Mouse (Mus musculus): ENCODE measurements around the gene Spata19. TPM values are rescaled to one million over a fixed set of nuclear protein-coding genes. Genes with fewer than 3 reads are reported as not detected.

Gene Spata19
- polyA plus RNA-seq, 1 experiment from 2014 or later = not detected

DNA sequence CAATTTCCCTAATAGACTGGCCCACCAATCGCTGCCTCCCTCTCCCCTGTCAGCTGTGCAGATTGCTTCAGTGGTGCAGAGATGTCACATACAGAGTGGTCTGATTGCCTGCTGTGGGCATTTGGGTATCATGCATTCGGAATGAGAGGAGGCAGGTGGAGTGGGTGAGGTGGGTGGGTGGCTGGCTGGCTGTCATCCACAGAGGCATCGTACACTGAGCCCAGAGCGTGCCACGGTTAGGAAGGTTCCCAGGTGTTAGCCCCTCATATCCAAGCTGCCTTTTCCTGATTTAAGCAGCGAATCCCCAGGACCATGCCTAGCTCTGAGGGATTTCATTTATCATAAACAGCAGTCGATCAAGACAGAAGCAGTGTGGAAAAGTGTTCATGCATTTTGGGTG lies 36.7 kb downstream of the Spata19 start:
- H3K4me2 ChIP-seq = no peak overlapping the region
- H3K9me3 ChIP-seq (replicated peaks) = no peaks in the 10 kb centered on the region
- peaks cover 18% of the 10 kb centered on the region for H3K4me1 ChIP-seq
- WGBS = 75% methylated on average over 7 of the region's 7 CpGs
- no peak for ATAC-seq (ENCODE audit: low FRiP score)
- H3K9ac ChIP-seq (replicated peaks) = no peak overlapping the region
- no peak overlapping the region for H3K27ac ChIP-seq (replicated peaks)
- H3K4me3 ChIP-seq (replicated peaks) = no peak overlapping the region
- 0 out of 2 replicates have a peak, but pooled peaks cover 2% of the 10 kb centered on the region for H3K27me3 ChIP-seq (replicated peaks)
- H3K36me3 ChIP-seq = no peaks in the 10 kb centered on the region

DNA sequence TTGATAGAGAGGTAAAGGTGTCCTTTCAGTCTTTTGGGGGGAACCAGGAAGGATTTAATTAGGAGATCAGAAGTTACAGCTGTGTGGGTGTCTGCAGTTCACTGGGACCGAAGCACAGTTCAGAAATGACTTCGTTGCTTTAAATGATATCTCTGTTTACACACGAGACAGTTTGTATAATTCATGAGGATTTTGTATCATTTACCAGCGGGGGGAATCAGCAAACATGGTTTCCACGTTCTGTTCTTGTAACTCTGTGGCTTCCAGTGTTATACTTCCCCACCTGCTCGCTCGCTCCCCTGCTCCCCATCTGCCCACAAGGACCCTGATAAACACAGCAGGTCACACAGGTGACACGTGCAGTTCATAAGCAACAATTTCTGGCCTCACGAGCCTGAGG lies 39.3 kb downstream of the Spata19 start:
- 0 out of 2 replicates have a peak, but pooled peaks cover 2% of the 10 kb centered on the region for H3K27me3 ChIP-seq (replicated peaks)
- no peak overlapping the region for H3K4me3 ChIP-seq (replicated peaks)
- no peak for ATAC-seq (ENCODE audit: low FRiP score)
- H3K9me3 ChIP-seq (replicated peaks) = no peaks in the 10 kb centered on the region
- H3K9ac ChIP-seq (replicated peaks) = no peak overlapping the region
- no peaks in the 10 kb centered on the region for H3K36me3 ChIP-seq
- peaks cover 18% of the 10 kb centered on the region for H3K4me1 ChIP-seq
- 72% methylated on average over 9 of the region's 9 CpGs for WGBS
- H3K27ac ChIP-seq (replicated peaks) = no peak overlapping the region
- H3K4me2 ChIP-seq = no peak overlapping the region

DNA sequence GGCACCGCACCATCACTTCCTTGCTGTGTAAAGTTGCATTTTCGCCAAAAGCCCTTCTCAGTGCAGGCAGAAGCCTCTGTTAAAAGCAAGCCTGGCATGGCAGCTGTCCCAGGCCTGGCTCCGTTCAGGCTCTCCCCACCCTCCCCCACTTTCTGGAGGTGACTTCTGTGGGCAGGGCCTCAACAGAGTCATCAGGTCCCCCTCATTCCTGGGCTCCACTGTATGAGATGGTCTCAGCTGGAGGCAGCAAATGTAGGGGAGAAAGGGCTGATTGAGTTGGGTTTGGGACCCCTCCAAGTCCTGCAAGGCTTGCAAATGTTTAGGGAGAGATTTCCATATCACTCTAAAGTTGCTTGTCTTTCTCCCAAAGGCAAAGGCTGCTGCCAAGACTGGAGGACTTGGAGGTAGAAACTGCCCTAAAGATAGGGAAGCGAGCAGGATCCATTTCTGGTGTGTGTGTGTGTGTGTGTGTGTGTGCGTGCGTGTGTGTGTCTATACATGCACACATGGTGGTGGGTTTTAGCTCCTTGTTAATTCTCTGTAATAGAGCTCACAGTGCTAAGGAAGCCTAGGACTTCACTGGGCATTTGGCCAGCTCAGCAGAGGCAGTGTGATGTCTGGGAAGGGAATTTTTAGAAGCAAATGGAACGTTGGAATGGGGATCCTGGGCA lies 40.9 kb downstream of the Spata19 start:
- Histone ChIP-seq H3K9me3 (replicated peaks) (no peaks in the 10 kb centered on the region), H3K36me3 (no peaks in the 10 kb centered on the region), H3K27me3 (replicated peaks) (no peaks in the 10 kb centered on the region), H3K4me1 (peaks cover 18% of the 10 kb centered on the region), H3K4me2 (no peak overlapping the region), H3K27ac (replicated peaks) (0 out of 2 replicates have a peak overlapping the region, but pooled peaks have one; percentile 18), H3K4me3 (replicated peaks) (no peak overlapping the region), H3K9ac (replicated peaks) (no peak overlapping the region)
- WGBS = 48% methylated on average over 7 of the region's 7 CpGs
- ATAC-seq (ENCODE audit: low FRiP score) = peak; percentile 47

DNA sequence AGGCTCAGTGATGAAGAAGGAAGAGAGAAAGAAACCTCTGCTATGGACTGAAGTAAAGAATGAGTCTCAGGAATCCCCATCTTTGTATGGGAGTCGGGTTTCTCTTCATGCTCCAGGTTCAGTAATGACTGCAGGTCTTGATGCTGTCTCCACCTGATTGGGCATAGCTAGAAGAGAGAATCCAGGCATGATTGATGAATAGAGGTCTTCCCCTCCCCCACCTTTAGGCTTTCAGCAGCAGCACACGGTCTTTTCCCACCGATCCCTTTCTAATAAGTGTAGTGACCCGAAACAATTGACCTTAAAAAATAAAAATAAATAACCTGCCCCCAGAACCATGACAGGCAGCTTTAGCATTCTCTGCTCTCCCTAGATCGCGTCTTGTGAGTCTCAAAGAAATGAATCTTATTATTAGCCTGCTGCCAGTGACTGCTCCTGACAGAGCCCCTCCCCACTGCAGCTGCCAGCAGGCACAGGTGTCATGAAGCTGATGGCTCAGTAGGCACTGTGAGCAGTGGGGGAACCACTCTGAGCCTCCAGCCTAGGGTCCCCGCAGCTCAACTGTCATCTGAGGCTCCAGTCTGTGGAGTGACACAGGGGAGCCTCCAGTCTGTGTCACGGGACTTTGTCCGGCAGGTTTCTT lies 53.3 kb downstream of the Spata19 start:
- Histone ChIP-seq H3K4me2 (no peak overlapping the region), H3K9me3 (replicated peaks) (no peaks in the 10 kb centered on the region), H3K36me3 (no peaks in the 10 kb centered on the region), H3K27ac (replicated peaks) (no peak overlapping the region), H3K4me3 (replicated peaks) (no peak overlapping the region), H3K4me1 (0 out of 2 replicates have a peak, but pooled peaks cover 3% of the 10 kb centered on the region), H3K9ac (replicated peaks) (no peak overlapping the region), H3K27me3 (replicated peaks) (no peaks in the 10 kb centered on the region)
- no peak for ATAC-seq (ENCODE audit: low FRiP score)
- WGBS = 28% methylated on average over 9 of the region's 9 CpGs

Other genes starting within 250 kb of the Spata19 start
- 42.3 and 45.0 TPM in 2 replicates for gene Jam3, start 241.4 kb upstream of the Spata19 start, polyA plus RNA-seq (2015; fragmentation: Nextera tagmentation; extraction: Ambion mirVana)
- gene Igsf9b, start 97.6 kb upstream of the Spata19 start, polyA plus RNA-seq (2015; fragmentation: Nextera tagmentation; extraction: Ambion mirVana) = 19.0 and 23.2 TPM in 2 replicates

Data from neural tube, embryonic 15.5 days (tissue).